Comparison of ENCODE assay signal across 9 mouse cellular contexts in the genomic region with DNA sequence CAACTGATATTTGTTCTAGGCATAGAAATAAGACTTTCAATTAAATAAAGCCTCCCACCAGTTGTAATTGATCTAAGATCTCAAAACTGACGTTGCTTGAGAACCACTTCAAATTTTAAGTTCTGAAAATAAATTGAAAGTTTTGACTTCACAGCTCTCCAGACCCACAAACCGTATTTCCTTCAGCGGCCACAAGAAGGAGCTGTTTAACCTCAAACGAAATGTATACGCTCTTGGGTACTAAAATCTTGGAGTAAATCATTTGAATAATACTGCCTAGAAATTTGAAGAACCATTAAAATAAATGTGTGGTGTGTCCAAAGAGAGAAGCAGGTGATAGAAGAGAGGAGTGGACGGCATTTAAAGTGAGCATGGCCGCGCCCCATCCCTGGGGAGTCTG.
DNase-seq lines count a peak whose midpoint lies in the region; TF ChIP-seq lines count a peak whose summit lies in the region.
"Had no signal": no experiment of that assay in that cellular context is flagged by ENCODE, and none has a peak within 500 bp of the region (broad histone marks: within the 10 kb centered on the region; RNA-seq: fewer than 3 reads in every experiment).

No protein-coding gene starts in this region.

- no peak overlapping the region for H3K4me3 ChIP-seq in left cerebral cortex, adult 2 months
- H3K4me3 ChIP-seq: limb, embryonic 15.5 days had no signal

- peak; percentile 47 for DNase-seq in adrenal gland, postnatal 14 days
- no peak for DNase-seq in adrenal gland, postnatal 4 days (ENCODE audit: low spot score in 2 of 2)
- no peak for DNase-seq in left cerebral cortex, adult 2 months (ENCODE audit: extremely low spot score in 1 of 2, low spot score in 2 of 2)
- DNase-seq in left cerebral cortex, adult 11 months (ENCODE audit: low spot score): no peak
- peak; percentile 43 for DNase-seq in c-Kit-negative CD71-positive TER-119-positive erythroid progenitor cells, embryonic 14.5 days (ENCODE audit: low read depth, low spot score)
- peak; percentile 20 for DNase-seq in left cerebral cortex, postnatal 4 days
- peak; percentile 70 for DNase-seq in retina, postnatal 1 day
- no peak for DNase-seq in gastrocnemius, adult 18-20 months (ENCODE audit: low spot score)

- intact Hi-C loops in left cerebral cortex, adult 2 months (cut with DNase I): loop anchor here (2.0 to 10.0 kb wide), 2 partner anchors 257 to 601 kb away; no protein-coding TSS in a partner anchor
- intact Hi-C loops in left cerebral cortex, postnatal 4 days (cut with DNase I): loop anchor here (5.0 kb wide), 2 partner anchors 179 to 259 kb away; no protein-coding TSS in a partner anchor

- TF ChIP-seq CTCF in left cerebral cortex, adult 2 months (IDR thresholded peaks at IDR 0.05): peak; percentile 78

- H3K27ac ChIP-seq in left cerebral cortex, adult 2 months: no peak overlapping the region
- H3K27ac ChIP-seq: limb, embryonic 15.5 days had no signal

Comparison
In these comparisons a context has a peak if more than half of its experiments do, and no peak if none do; other contexts are left out.
1. DNase-seq: peak in adrenal gland, postnatal 14 days (single experiment), c-Kit-negative CD71-positive TER-119-positive erythroid progenitor cells, embryonic 14.5 days (single experiment), left cerebral cortex, postnatal 4 days (single experiment) and retina, postnatal 1 day (single experiment); none in adrenal gland, postnatal 4 days (0 of 2), left cerebral cortex, adult 2 months (0 of 2), left cerebral cortex, adult 11 months (single experiment) and gastrocnemius, adult 18-20 months (single experiment).